Mouse (Mus musculus): ENCODE measurements around the gene Spib. TPM values are rescaled to one million over a fixed set of nuclear protein-coding genes. Genes with fewer than 3 reads are reported as not detected.

Spib gene
- 694 and 1,266 TPM in 2 replicates for polyA plus RNA-seq (2012; ENCODE audit: low replicate concordance)

GRCm38 (mm10) chr7:44531946-44532732, at the start of gene Spib:
Gene Spib (minus strand): TSS chr7:44532071.

GRCm38 (mm10) chr7:44572213-44572701, 40.4 kb upstream of the Spib start, which contains the start of gene Napsa:
Gene Napsa (plus strand): TSS chr7:44572380.

GRCm38 (mm10) chr7:44553826-44554225, 22.0 kb upstream of the Spib start, which contains the start of gene Nr1h2:
Gene Nr1h2 (minus strand): TSS chr7:44553951.

GRCm38 (mm10) chr7:44548497-44549087, 16.7 kb upstream of the Spib start, which contains the start of gene Pold1:
Gene Pold1 (minus strand): TSS chr7:44548849.

GRCm38 (mm10) chr7:44524502-44524901, 7.4 kb downstream of the Spib start, which contains the start of gene Mybpc2:
Gene Mybpc2 (minus strand): TSS chr7:44524656.

GRCm38 (mm10) chr7:44495992-44496770, 35.7 kb downstream of the Spib start, which contains the start of the genes Emc10 and Fam71e1:
Gene Emc10 (minus strand): TSS chr7:44496529.
Gene Fam71e1 (plus strand): TSS chr7:44496581.

Other genes with a start within 250 kb of the Spib start
- gene Clec11a, start 225.2 kb downstream of the Spib start, polyA plus RNA-seq (2012; ENCODE audit: low replicate concordance) = 1.6 and 1.7 TPM in 2 replicates
- 36.0 and 52.3 TPM in 2 replicates for gene Shank1, start 221.8 kb downstream of the Spib start, polyA plus RNA-seq (2012; ENCODE audit: low replicate concordance)
- 0.90 and 1.6 TPM in 2 replicates for gene Syt3, start 148.0 kb downstream of the Spib start, polyA plus RNA-seq (2012; ENCODE audit: low replicate concordance)
- 0.36 and 0.40 TPM in 2 replicates for gene 1700008O03Rik, start 146.3 kb downstream of the Spib start, polyA plus RNA-seq (2012; ENCODE audit: low replicate concordance)
- gene Lrrc4b, start 103.1 kb downstream of the Spib start, polyA plus RNA-seq (2012; ENCODE audit: low replicate concordance) = not detected in 2 replicates
- not detected in 2 replicates for gene Aspdh, start 66.7 kb downstream of the Spib start, polyA plus RNA-seq (2012; ENCODE audit: low replicate concordance)
- gene Josd2, start 64.1 kb downstream of the Spib start, polyA plus RNA-seq (2012; ENCODE audit: low replicate concordance) = 245 and 532 TPM in 2 replicates
- gene Emc10, start 35.5 kb downstream of the Spib start, polyA plus RNA-seq (2012; ENCODE audit: low replicate concordance) = 279 and 432 TPM in 2 replicates
- 18.2 and 39.1 TPM in 2 replicates for gene Fam71e1, start 35.5 kb downstream of the Spib start, polyA plus RNA-seq (2012; ENCODE audit: low replicate concordance)
- 0.61 and 1.4 TPM in 2 replicates for gene Mybpc2, start 7.4 kb downstream of the Spib start, polyA plus RNA-seq (2012; ENCODE audit: low replicate concordance)
- 150 and 176 TPM in 2 replicates for gene Pold1, start 16.8 kb upstream of the Spib start, polyA plus RNA-seq (2012; ENCODE audit: low replicate concordance)
- gene Nr1h2, start 21.9 kb upstream of the Spib start, polyA plus RNA-seq (2012; ENCODE audit: low replicate concordance) = 388 and 706 TPM in 2 replicates
- gene Napsa, start 40.3 kb upstream of the Spib start, polyA plus RNA-seq (2012; ENCODE audit: low replicate concordance) = 103 and 215 TPM in 2 replicates
- gene Kcnc3, start 58.6 kb upstream of the Spib start, polyA plus RNA-seq (2012; ENCODE audit: low replicate concordance) = 10.8 and 21.7 TPM in 2 replicates
- gene Myh14, start 138.8 kb upstream of the Spib start, polyA plus RNA-seq (2012; ENCODE audit: low replicate concordance) = 0.33 and 0.61 TPM in 2 replicates
- not detected in 2 replicates for gene Izumo2, start 176.7 kb upstream of the Spib start, polyA plus RNA-seq (2012; ENCODE audit: low replicate concordance)
- 76.5 and 90.1 TPM in 2 replicates for gene Vrk3, start 216.3 kb upstream of the Spib start, polyA plus RNA-seq (2012; ENCODE audit: low replicate concordance)
- gene Zfp473, start 219.0 kb upstream of the Spib start, polyA plus RNA-seq (2012; ENCODE audit: low replicate concordance) = 0.04 and 0.13 TPM in 2 replicates